Mouse (Mus musculus) CH12.LX (cell line): Measurements from ENCODE around the gene Hmgcl.

Experiments
- CHD2 ChIP-seq: IDR thresholded peaks from 2 replicates; pipeline ENCODE4 v1.6.1; 2011; ENCODE audit warnings: low read length, improper control_type of control experiment
- CTCF ChIP-seq, 2 experiments: IDR thresholded peaks in 1 of 2; conservative IDR thresholded peaks in 1 of 2; 2 replicates each; pipeline ENCODE4 v1.5.1; 2011 to 2012; ENCODE audit warnings: low read depth in 2 of 2, low read length in 2 of 2, improper control_type of control experiment in 1 of 2, inconsistent platforms in 1 of 2, mild to moderate bottlenecking in 1 of 2, moderate library complexity in 1 of 2
- E2F4 ChIP-seq: IDR thresholded peaks from 2 replicates; pipeline ENCODE4 v1.6.1; 2011; ENCODE audit warnings: low read depth, low read length, improper control_type of control experiment; ENCODE audit not compliant: insufficient replicate concordance
- EP300 ChIP-seq: IDR thresholded peaks from 2 replicates; pipeline ENCODE4 v1.6.1; 2011; ENCODE audit warnings: low read length, improper control_type of control experiment
- HCFC1 ChIP-seq: IDR thresholded peaks from 2 replicates; pipeline ENCODE4 v1.6.1; 2012; ENCODE audit warnings: low read depth, mild to moderate bottlenecking, inconsistent platforms, low read length, improper control_type of control experiment
- MAFK ChIP-seq: IDR thresholded peaks from 2 replicates; pipeline ENCODE4 v1.6.1; 2011; ENCODE audit warnings: low read length, improper control_type of control experiment; ENCODE audit not compliant: insufficient replicate concordance
- NELFE ChIP-seq: IDR thresholded peaks from 2 replicates; pipeline ENCODE4 v1.6.1; 2011; ENCODE audit warnings: low read depth, low read length, improper control_type of control experiment
- POLR2A ChIP-seq: IDR thresholded peaks from 2 replicates; pipeline ENCODE4 v1.6.1; 2011; ENCODE audit warnings: low read depth, mild to moderate bottlenecking, improper control_type of control experiment, low read length
- RCOR1 ChIP-seq: conservative IDR thresholded peaks from 2 replicates; pipeline ENCODE4 v1.6.1; 2012; ENCODE audit warnings: low read depth, mild to moderate bottlenecking, inconsistent platforms, low read length, improper control_type of control experiment
- SMC3 ChIP-seq: IDR thresholded peaks from 2 replicates; pipeline ENCODE4 v1.6.1; 2011; ENCODE audit warnings: low read depth, low read length, improper control_type of control experiment
- USF1 ChIP-seq: IDR thresholded peaks from 2 replicates; pipeline ENCODE4 v1.6.1; 2014; ENCODE audit warnings: low read depth, mild to moderate bottlenecking, inconsistent platforms, low read length, improper control_type of control experiment
- ZC3H11A ChIP-seq: IDR thresholded peaks from 2 replicates; pipeline ENCODE4 v1.6.1; 2012; ENCODE audit warnings: low read depth, mild to moderate bottlenecking, inconsistent platforms, low read length, improper control_type of control experiment
- ZMIZ1 ChIP-seq: IDR thresholded peaks from 2 replicates; pipeline ENCODE4 v1.6.1; 2012; ENCODE audit warnings: low read depth, mild to moderate bottlenecking, inconsistent platforms, low read length, improper control_type of control experiment

DNA sequence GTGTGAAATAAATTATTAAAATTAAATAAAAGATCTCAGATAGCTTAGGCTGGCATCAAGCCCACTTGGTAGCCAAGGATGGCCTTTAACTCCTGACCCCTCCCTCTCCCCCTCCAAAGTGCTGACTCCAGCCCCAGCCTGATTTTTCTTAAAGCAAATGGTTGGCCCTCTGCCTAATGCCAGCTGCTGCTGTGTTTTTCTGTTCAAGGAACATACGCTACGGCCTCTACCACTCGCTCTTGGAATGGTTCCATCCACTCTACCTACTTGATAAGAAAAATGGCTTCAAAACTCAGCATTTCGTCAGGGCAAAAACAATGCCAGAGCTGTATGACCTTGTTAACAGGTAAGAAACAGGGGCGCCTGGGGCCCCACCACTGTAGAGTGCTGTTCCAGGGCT lies 20.9 kb upstream of the Hmgcl start:
- TF ChIP-seq EP300 (no peak), ZMIZ1 (no peak), SMC3 (no peak), POLR2A (no peak), MAFK (no peak), ZC3H11A (no peak), CHD2 (no peak), CTCF (conservative IDR thresholded peaks at IDR 0.05 in 1 of 2, IDR thresholded peaks at IDR 0.05 in 1 of 2; ENCODE audit: low read depth in 2 of 2, low read length in 2 of 2) (no peak), USF1 (no peak), RCOR1 (no peak), E2F4 (no peak), NELFE (no peak), HCFC1 (no peak)
